In genomic region chr5:72752585-72752984, GRCm38 (mm10) we compare ENCODE assay signal across 20 mouse cellular contexts. TPM values are rescaled to one million over a fixed set of nuclear protein-coding genes. Genes with fewer than 3 reads are reported as not detected.
DNase-seq lines count a peak whose midpoint lies in the region; ATAC-seq and TF ChIP-seq lines count a peak whose summit lies in the region.
"Had no signal": no experiment of that assay in that cellular context is flagged by ENCODE, and none has a peak within 500 bp of the region (broad histone marks: within the 10 kb centered on the region; RNA-seq: fewer than 3 reads in every experiment).

TSS of gene Txk (minus strand) at chr5:72752777.

- intact Hi-C loops in heart, postnatal 10 days (cut with DNase I) = no loop called here

- peak within 1 kb of the TSS; percentile 54 for H3K4me3 ChIP-seq in thymus, adult 2 months (ENCODE audit: control insufficient read depth, insufficient read depth, low read length)
- no peak within 1 kb of the TSS for H3K4me3 ChIP-seq in limb, embryonic 10.5 days
- H3K4me3 ChIP-seq: heart, embryonic 15.5 days; limb, embryonic 12.5 days; liver, embryonic 15.5 days; midbrain, embryonic 13.5 days had no signal

- H3K4me1 ChIP-seq in thymus, adult 2 months (replicated peaks; ENCODE audit: control insufficient read depth, insufficient read depth, low read length) = peaks cover 30% of the 10 kb centered on the region
- no peaks in the 10 kb centered on the region for H3K4me1 ChIP-seq in limb, embryonic 10.5 days
- H3K4me1 ChIP-seq: limb, embryonic 12.5 days; midbrain, embryonic 13.5 days had no signal

- 23% methylated on average over 5 of the region's 5 CpGs for WGBS in thymus, adult 2 months
- WGBS in limb, embryonic 10.5 days = 82% methylated on average over 5 of the region's 5 CpGs

- H3K27me3 ChIP-seq in thymus, adult 2 months (ENCODE audit: control insufficient read depth, insufficient read depth, low read length) = no peaks in the 10 kb centered on the region
- no peaks in the 10 kb centered on the region for H3K27me3 ChIP-seq in limb, embryonic 10.5 days (ENCODE audit: low read depth, poor library complexity, severe bottlenecking)
- H3K27me3 ChIP-seq: heart, embryonic 15.5 days; limb, embryonic 12.5 days; liver, embryonic 15.5 days; midbrain, embryonic 13.5 days had no signal

- H3K27ac ChIP-seq in thymus, adult 2 months (ENCODE audit: control insufficient read depth, insufficient read depth, low read length) = peak within 1 kb of the TSS; percentile 92
- no peak within 1 kb of the TSS for H3K27ac ChIP-seq in limb, embryonic 10.5 days
- H3K27ac ChIP-seq: heart, embryonic 15.5 days; limb, embryonic 12.5 days; liver, embryonic 15.5 days; midbrain, embryonic 13.5 days had no signal

- H3K9me3 ChIP-seq in limb, embryonic 10.5 days (replicated peaks) = no peaks in the 10 kb centered on the region
- H3K9me3 ChIP-seq: heart, embryonic 15.5 days; limb, embryonic 12.5 days; liver, embryonic 15.5 days; midbrain, embryonic 13.5 days had no signal

- peak; percentile 79 for DNase-seq in heart, adult 11 months
- no peak for DNase-seq in heart, postnatal 10 days
- DNase-seq in CD4-positive, CD25-positive, alpha-beta regulatory T cell, adult 2 months (ENCODE audit: low read depth, low spot score) = peak; percentile 88
- DNase-seq in thymus, adult 2 months = peak; percentile 69
- no peak for DNase-seq in embryo, embryonic 10 days (ENCODE audit: low spot score)
- DNase-seq in adrenal gland, postnatal 36 days = no peak
- no peak for DNase-seq in limb, embryonic 10.5 days (ENCODE audit: low spot score)
- DNase-seq: cerebellum, adult 18-20 months; kidney, adult 9 months; kidney, postnatal 4 days; layer of hippocampus, postnatal 36 days; lung, postnatal 4 days; retina, postnatal 1 day had no signal

- no peak for TF ChIP-seq CTCF in thymus, adult 2 months (IDR thresholded peaks at IDR 0.05; ENCODE audit: borderline replicate concordance, control insufficient read depth, extremely low read depth, insufficient read depth, low read length, poor library complexity)

- TF ChIP-seq POLR2A in thymus, adult 2 months (IDR thresholded peaks at IDR 0.05; ENCODE audit: control insufficient read depth, extremely low read depth, insufficient read depth, low read length, poor library complexity) = no peak

- 0 out of 2 replicates have a peak, but pooled peaks have one; percentile 14 for ATAC-seq in megakaryocyte progenitor cell, adult 5-6 weeks (replicated peaks; ENCODE audit: poor library complexity)
- ATAC-seq: midbrain, embryonic 13.5 days had no signal

- peaks cover 30% of the 10 kb centered on the region for H3K36me3 ChIP-seq in thymus, adult 2 months (ENCODE audit: control insufficient read depth, insufficient read depth, low read length)
- no peaks in the 10 kb centered on the region for H3K36me3 ChIP-seq in limb, embryonic 10.5 days
- H3K36me3 ChIP-seq: limb, embryonic 12.5 days; liver, embryonic 15.5 days; midbrain, embryonic 13.5 days had no signal

RNA-seq across cellular contexts. Expression of gene Txk, which starts in this region (rescaled TPM):
- total RNA-seq in heart, postnatal 10 days (2021) = under 1 TPM; 0.22 to 0.34 TPM
- 0.57 and 1.2 TPM in 2 replicates for total RNA-seq in megakaryocyte progenitor cell, adult 5-6 weeks (2015)
- total RNA-seq in megakaryocyte progenitor cell, adult 5-6 weeks (2017) = 0.08 and 0.41 TPM in 2 replicates
- 20.0 and 22.8 TPM in 2 replicates for polyA plus RNA-seq in thymus, adult 2 months (2012; rRNA removed)
- under 1 TPM; 0.10 TPM for total RNA-seq in adrenal gland, postnatal 36 days (2021)
- not detected in 2 replicates for polyA plus RNA-seq in limb, embryonic 10.5 days (2016; fragmentation: Nextera tagmentation; extraction: Ambion mirVana)
- polyA plus RNA-seq: forebrain, embryonic 11.5 days; limb, embryonic 12.5 days; neural tube, embryonic 11.5 days had no signal

Comparison
In these comparisons a context has a peak if more than half of its experiments do, and no peak if none do; other contexts are left out.
1. RNA of gene Txk (polyA plus RNA-seq): 20.0 to 22.8 TPM in thymus, adult 2 months; not detected in limb, embryonic 10.5 days; every median in the first group is over 10 times any median in the second.
2. DNase-seq: peak in heart, adult 11 months (single experiment), CD4-positive, CD25-positive, alpha-beta regulatory T cell, adult 2 months (single experiment) and thymus, adult 2 months (single experiment); none in heart, postnatal 10 days (0 of 2), embryo, embryonic 10 days (single experiment), adrenal gland, postnatal 36 days (0 of 2) and limb, embryonic 10.5 days (single experiment).